Mouse (Mus musculus) stomach, postnatal 0 days (tissue): ENCODE results near the gene Satb1.

ENCODE experiments used
- CTCF ChIP-seq: IDR thresholded peaks from 2 replicates; pipeline ENCODE4 v1.5.1; 2016; ENCODE audit warnings: antibody characterized with exemption, low read depth, mild to moderate bottlenecking, moderate library complexity
- EP300 ChIP-seq: optimal IDR thresholded peaks from 2 replicates; pipeline ENCODE3; 2016; ENCODE audit warnings: antibody characterized with exemption

DNA sequence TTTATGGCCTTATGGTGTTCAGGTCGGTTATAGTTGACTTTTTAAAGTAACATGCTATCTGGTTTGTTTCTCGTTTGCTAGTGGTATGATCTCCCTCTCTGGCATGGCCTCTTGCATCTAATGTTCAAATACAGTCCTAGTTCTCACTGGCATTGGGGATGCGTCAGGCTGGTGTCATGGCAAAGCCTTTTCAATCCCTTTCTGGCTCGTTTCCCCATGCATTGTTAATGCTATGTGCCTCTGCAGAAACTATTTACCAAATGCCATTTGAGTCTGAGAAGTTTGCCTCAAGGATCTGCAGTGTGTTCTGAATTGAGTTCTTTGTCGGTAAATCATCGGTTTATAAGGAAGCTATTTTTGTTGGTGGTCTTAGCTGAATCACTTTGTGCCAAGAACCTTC is 137.4 kb downstream of the Satb1 start:
- TF ChIP-seq CTCF (no peak), EP300 (no peak)
